Mouse (Mus musculus) MEL (cell line): ENCODE results near the gene Dennd1b. TPM values are rescaled to one million over a fixed set of nuclear protein-coding genes. Genes with fewer than 3 reads are reported as not detected.

Experiments
- DNase-seq: peaks from one replicate; pipeline ENCODE4 v3.0.0; 2011; ENCODE audit warnings: low read depth, low spot score
- H3K27ac ChIP-seq: 2 replicates; pipeline ENCODE4 v1.5.1; 2012; ENCODE audit warnings: low read depth, mild to moderate bottlenecking, control low read depth, low read length, moderate library complexity; ENCODE audit not compliant: control insufficient read depth
- H3K27me3 ChIP-seq, 2 experiments: fragments of 150-350 bp in 1 of 2; sonication (generic) in 1 of 2; 2 replicates each; pipeline ENCODE4 v1.6.1; 2012; ENCODE audit warnings: low read length in 2 of 2, mild to moderate bottlenecking in 2 of 2, improper control_type of control experiment in 1 of 2, moderate library complexity in 1 of 2; ENCODE audit not compliant: insufficient read depth in 2 of 2, control insufficient read depth in 1 of 2
- H3K36me3 ChIP-seq, 2 experiments: 2 replicates each; pipeline ENCODE4 v1.6.1; 2012 to 2014; ENCODE audit warnings: low read length in 2 of 2, improper control_type of control experiment in 1 of 2, inconsistent platforms in 1 of 2, mild to moderate bottlenecking in 1 of 2; ENCODE audit not compliant: insufficient read depth in 2 of 2, control insufficient read depth in 1 of 2
- H3K4me1 ChIP-seq, 2 experiments: fragments of 150-350 bp in 1 of 2; sonication (generic) in 1 of 2; 2 replicates each; pipeline ENCODE4 v1.6.1; 2012; ENCODE audit warnings: low read length in 2 of 2, improper control_type of control experiment in 1 of 2, mild to moderate bottlenecking in 1 of 2; ENCODE audit not compliant: insufficient read depth in 2 of 2, control insufficient read depth in 1 of 2
- H3K4me3 ChIP-seq, 2 experiments: fragments of 150-350 bp in 1 of 2; sonication (generic) in 1 of 2; 2 replicates each; pipeline ENCODE4 v1.5.1; 2012; ENCODE audit warnings: low read depth in 2 of 2, low read length in 2 of 2, mild to moderate bottlenecking in 2 of 2, moderate library complexity in 2 of 2, control low read depth in 1 of 2, improper control_type of control experiment in 1 of 2; ENCODE audit not compliant: control insufficient read depth in 1 of 2, insufficient read depth in 1 of 2
- H3K79me2 ChIP-seq: 2 replicates; pipeline ENCODE4 v1.6.1; 2012; ENCODE audit warnings: mild to moderate bottlenecking, low read length, moderate library complexity; ENCODE audit not compliant: control insufficient read depth, poor library complexity, insufficient read depth
- H3K9ac ChIP-seq: 2 replicates; pipeline ENCODE4 v1.6.1; 2012; ENCODE audit warnings: low read depth, mild to moderate bottlenecking, control low read depth, low read length, moderate library complexity; ENCODE audit not compliant: control insufficient read depth, poor library complexity, severe bottlenecking
- H3K9me3 ChIP-seq: fragments of 150-350 bp; sonication (generic); replicated peaks from 2 replicates; pipeline ENCODE4 v1.6.1; 2012; ENCODE audit warnings: mild to moderate bottlenecking, low read length, improper control_type of control experiment, moderate library complexity; ENCODE audit not compliant: insufficient read depth
- CHD1 ChIP-seq: IDR thresholded peaks from 2 replicates; pipeline ENCODE4 v1.6.1; 2012; ENCODE audit warnings: low read depth, mild to moderate bottlenecking, inconsistent platforms, low read length, improper control_type of control experiment
- CHD2 ChIP-seq: IDR thresholded peaks from 2 replicates; pipeline ENCODE4 v1.6.1; 2011; ENCODE audit warnings: low read length, improper control_type of control experiment
- CTCF ChIP-seq, 3 experiments: IDR thresholded peaks in 2 of 3; conservative IDR thresholded peaks in 1 of 3; 2 replicates each; pipeline ENCODE4 v1.5.1; 2011 to 2012; ENCODE audit warnings: low read length in 3 of 3, low read depth in 2 of 3, mild to moderate bottlenecking in 2 of 3, improper control_type of control experiment in 1 of 3, inconsistent platforms in 1 of 3, mixed read lengths in 1 of 3, moderate library complexity in 1 of 3; ENCODE audit not compliant: control insufficient read depth in 1 of 3, insufficient read depth in 1 of 3, poor library complexity in 1 of 3, severe bottlenecking in 1 of 3
- EP300 ChIP-seq, 2 experiments: IDR thresholded peaks; 2 replicates each; pipeline ENCODE4 v1.6.1; 2011; ENCODE audit warnings: improper control_type of control experiment in 2 of 2, low read length in 2 of 2, low read depth in 1 of 2, mild to moderate bottlenecking in 1 of 2
- ETS1 ChIP-seq: IDR thresholded peaks from 2 replicates; pipeline ENCODE4 v1.6.1; 2012; ENCODE audit warnings: low read depth, mild to moderate bottlenecking, inconsistent platforms, low read length, improper control_type of control experiment, moderate library complexity
- GATA1 ChIP-seq: IDR thresholded peaks from 2 replicates; pipeline ENCODE4 v1.6.1; 2011; ENCODE audit warnings: low read depth, low read length, improper control_type of control experiment
- HCFC1 ChIP-seq: IDR thresholded peaks from 2 replicates; pipeline ENCODE4 v1.6.1; 2012; ENCODE audit warnings: low read depth, mild to moderate bottlenecking, inconsistent platforms, low read length, improper control_type of control experiment, moderate library complexity
- JUND ChIP-seq: IDR thresholded peaks from 2 replicates; pipeline ENCODE4 v1.6.1; 2011; ENCODE audit warnings: low read depth, mild to moderate bottlenecking, improper control_type of control experiment, low read length
- MXI1 ChIP-seq: IDR thresholded peaks from 2 replicates; pipeline ENCODE4 v1.6.1; 2011; ENCODE audit warnings: mild to moderate bottlenecking, low read depth, low read length, improper control_type of control experiment
- MYB ChIP-seq: IDR thresholded peaks from 2 replicates; pipeline ENCODE4 v1.6.1; 2011; ENCODE audit warnings: mild to moderate bottlenecking, low read depth, low read length, improper control_type of control experiment
- MYC ChIP-seq: IDR thresholded peaks from 2 replicates; pipeline ENCODE4 v1.6.1; 2011; ENCODE audit warnings: low read depth, mild to moderate bottlenecking, low read length, improper control_type of control experiment, moderate library complexity
- NELFE ChIP-seq: IDR thresholded peaks from 2 replicates; pipeline ENCODE4 v1.6.1; 2011; ENCODE audit warnings: low read depth, low read length, improper control_type of control experiment
- NRF1 ChIP-seq: IDR thresholded peaks from 2 replicates; pipeline ENCODE4 v1.6.1; 2014; ENCODE audit warnings: low read depth, mild to moderate bottlenecking, inconsistent platforms, low read length, improper control_type of control experiment, moderate library complexity; ENCODE audit not compliant: poor library complexity, insufficient read depth, severe bottlenecking
- RAD21 ChIP-seq: IDR thresholded peaks from 2 replicates; pipeline ENCODE4 v1.6.1; 2011; ENCODE audit warnings: mild to moderate bottlenecking, low read depth, low read length, improper control_type of control experiment
- TBP ChIP-seq: IDR thresholded peaks from 2 replicates; pipeline ENCODE4 v1.8.0; 2011; ENCODE audit warnings: low read depth, low read length, improper control_type of control experiment
- TCF12 ChIP-seq: IDR thresholded peaks from 2 replicates; pipeline ENCODE4 v1.6.1; 2014; ENCODE audit warnings: low read depth, mild to moderate bottlenecking, inconsistent platforms, low read length, improper control_type of control experiment, moderate library complexity
- UBTF ChIP-seq: IDR thresholded peaks from 2 replicates; pipeline ENCODE4 v1.6.1; 2012; ENCODE audit warnings: low read depth, mild to moderate bottlenecking, inconsistent platforms, low read length, improper control_type of control experiment, moderate library complexity, borderline replicate concordance; ENCODE audit not compliant: insufficient read depth
- USF1 ChIP-seq: IDR thresholded peaks from 2 replicates; pipeline ENCODE4 v1.6.1; 2014; ENCODE audit warnings: low read depth, mild to moderate bottlenecking, inconsistent platforms, low read length, improper control_type of control experiment, moderate library complexity
- ZC3H11A ChIP-seq: IDR thresholded peaks from 2 replicates; pipeline ENCODE4 v1.6.1; 2012; ENCODE audit warnings: low read depth, mild to moderate bottlenecking, inconsistent platforms, low read length, improper control_type of control experiment
- ZKSCAN1 ChIP-seq: IDR thresholded peaks from 2 replicates; pipeline ENCODE4 v1.6.1; 2012; ENCODE audit warnings: low read depth, mild to moderate bottlenecking, inconsistent platforms, low read length, improper control_type of control experiment, moderate library complexity
- polyA plus RNA-seq, 2 experiments: library from polyadenylated mRNA; stranded (reverse) in 1 of 2; unstranded in 1 of 2; fragments of >175 nt in 1 of 2; fragments of >200 nt in 1 of 2; gene quantifications; 2 replicates each; pipeline versions ENCODE4 v1.2.1 to v1.2.4; 2012; ENCODE audit warnings: low replicate concordance in 2 of 2, low read depth in 1 of 2; ENCODE audit not compliant: insufficient read length in 2 of 2, insufficient read depth in 1 of 2, missing spikeins in 1 of 2
- total RNA-seq: library from RNA; depleted of rRNA; stranded (reverse); fragments of 300-350 nt; gene quantifications from 2 replicates; pipeline ENCODE4 v1.2.3, GENCODE M21; 2012

Gene Dennd1b
- total and polyA plus RNA-seq, 3 experiments = 3.9 to 4.1 TPM; not detected in 1

DNA sequence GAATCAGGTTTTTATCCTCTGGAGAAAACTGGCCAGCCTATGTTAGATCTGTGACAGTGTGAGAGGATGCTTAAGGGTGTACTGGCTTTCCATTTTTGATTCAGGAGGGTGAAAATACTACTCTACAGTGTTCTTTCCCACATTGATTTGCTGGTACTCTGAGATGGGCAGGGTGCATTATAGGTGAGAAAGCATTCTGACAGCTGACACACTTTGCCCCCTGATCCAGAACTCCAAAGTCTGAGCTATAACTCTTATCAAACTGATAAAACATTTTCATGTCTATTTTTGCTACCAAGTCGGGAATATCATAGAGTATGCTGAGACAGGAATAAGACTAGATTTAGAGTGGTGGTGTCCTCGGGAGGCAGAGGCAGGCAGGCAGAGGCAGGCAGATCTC is 2.3 kb downstream of the Dennd1b start:
- H3K36me3 ChIP-seq = peaks cover 0 to 10% of the 10 kb centered on the region in 2 experiments; a peak in 2 of 4 replicates
- H3K79me2 ChIP-seq = peaks cover 10% of the 10 kb centered on the region
- no peaks in the 10 kb centered on the region for H3K9me3 ChIP-seq
- TF ChIP-seq RAD21 = no peak
- TF ChIP-seq HCFC1 = no peak
- TF ChIP-seq CHD1 = no peak
- TF ChIP-seq USF1 = no peak
- TF ChIP-seq ZC3H11A = no peak
- no peak for TF ChIP-seq CHD2
- no peak for TF ChIP-seq ZKSCAN1
- no peak for TF ChIP-seq UBTF
- TF ChIP-seq MYC = no peak
- no peak for TF ChIP-seq NRF1
- TF ChIP-seq TBP = no peak
- no peak overlapping the region for H3K27ac ChIP-seq
- H3K9ac ChIP-seq = no peak overlapping the region
- peaks cover 0 to 11% of the 10 kb centered on the region in 2 experiments for H3K4me1 ChIP-seq
- no peak for DNase-seq
- no peak overlapping the region for H3K4me3 ChIP-seq
- no peaks in the 10 kb centered on the region for H3K27me3 ChIP-seq

DNA sequence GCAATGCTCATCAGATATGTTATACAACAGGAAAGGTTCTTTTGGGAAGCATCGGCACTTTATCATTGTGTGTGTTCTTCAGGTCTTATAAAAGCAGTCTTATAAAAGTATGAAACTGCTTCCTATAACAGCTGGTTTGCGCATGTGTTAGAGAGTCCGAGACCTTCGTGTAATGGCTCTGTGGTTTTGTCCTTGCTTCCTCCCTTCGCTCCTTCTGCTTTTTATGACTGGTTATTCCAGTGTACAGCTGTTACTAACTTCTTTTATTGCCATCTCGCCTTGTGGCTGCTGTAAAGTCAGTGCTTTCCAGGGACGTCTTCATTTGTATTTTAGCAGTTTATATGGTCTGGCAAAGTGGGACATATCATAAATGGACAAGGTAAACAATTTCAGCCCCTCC is 4.2 kb downstream of the Dennd1b start:
- no peaks in the 10 kb centered on the region for H3K9me3 ChIP-seq
- peaks cover 0 to 6% of the 10 kb centered on the region in 2 experiments for H3K4me1 ChIP-seq
- TF ChIP-seq TCF12 (no peak), CTCF (IDR thresholded peaks at IDR 0.05 in 2 of 3, conservative IDR thresholded peaks at IDR 0.05 in 1 of 3; ENCODE audit: control insufficient read depth in 1 of 3, insufficient read depth in 1 of 3, low read depth in 2 of 3, low read length in 3 of 3, poor library complexity in 1 of 3, severe bottlenecking in 1 of 3) (no peak), MXI1 (no peak), EP300 (IDR thresholded peaks at IDR 0.05; ENCODE audit: low read depth in 1 of 2, low read length in 2 of 2) (no peak), NELFE (no peak), ETS1 (0 out of 2 replicates have a peak, but pooled peaks have one; percentile 11), GATA1 (no peak), JUND (no peak), MYB (no peak)
- no peak overlapping the region for H3K27ac ChIP-seq
- no peak overlapping the region for H3K9ac ChIP-seq
- peak; percentile 26 for DNase-seq
- no peaks in the 10 kb centered on the region for H3K27me3 ChIP-seq
- peaks cover 0 to 8% of the 10 kb centered on the region in 2 experiments; a peak in 2 of 4 replicates for H3K36me3 ChIP-seq
- H3K4me3 ChIP-seq = no peak overlapping the region
- peaks cover 14% of the 10 kb centered on the region for H3K79me2 ChIP-seq
